Mouse (Mus musculus): ENCODE data around the gene Hoxa6. TPM values are rescaled to one million over a fixed set of nuclear protein-coding genes. Genes with fewer than 3 reads are reported as not detected.

Gene Hoxa6
- polyA plus RNA-seq, 1 experiment from 2014 or later = not detected

DNA sequence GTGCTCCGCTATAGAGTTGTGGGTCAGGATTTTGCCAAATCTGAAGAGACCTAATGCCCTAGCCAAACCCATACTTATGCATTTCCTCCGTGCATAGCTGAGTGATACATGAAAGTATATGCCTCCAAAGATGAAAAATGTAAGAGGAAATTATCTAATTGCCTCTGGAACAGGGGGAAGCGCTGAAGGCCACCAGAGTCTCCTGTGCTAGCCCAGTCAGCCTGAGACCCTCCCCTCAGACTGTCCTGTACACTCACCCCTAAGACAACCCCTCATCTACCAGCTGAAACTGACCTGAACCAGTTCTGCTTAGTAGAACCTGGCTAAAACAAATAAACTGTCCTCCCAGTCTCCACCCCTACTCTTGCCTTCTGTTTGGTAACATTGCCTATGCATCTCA, 27.8 kb downstream of the Hoxa6 start:
- no peak overlapping the region for H3K27ac ChIP-seq
- H3K9me3 ChIP-seq = no peaks in the 10 kb centered on the region
- H3K4me1 ChIP-seq = peaks cover 3% of the 10 kb centered on the region
- 2% methylated on average over 3 of the region's 3 CpGs for WGBS
- H3K27me3 ChIP-seq = peaks cover 100% of the 10 kb centered on the region
- H3K4me3 ChIP-seq (replicated peaks) = no peak overlapping the region
- no peaks in the 10 kb centered on the region for H3K36me3 ChIP-seq (replicated peaks)
- no peak overlapping the region for H3K9ac ChIP-seq
- no peak for ATAC-seq (ENCODE audit: low FRiP score)
- H3K4me2 ChIP-seq = no peak overlapping the region

DNA sequence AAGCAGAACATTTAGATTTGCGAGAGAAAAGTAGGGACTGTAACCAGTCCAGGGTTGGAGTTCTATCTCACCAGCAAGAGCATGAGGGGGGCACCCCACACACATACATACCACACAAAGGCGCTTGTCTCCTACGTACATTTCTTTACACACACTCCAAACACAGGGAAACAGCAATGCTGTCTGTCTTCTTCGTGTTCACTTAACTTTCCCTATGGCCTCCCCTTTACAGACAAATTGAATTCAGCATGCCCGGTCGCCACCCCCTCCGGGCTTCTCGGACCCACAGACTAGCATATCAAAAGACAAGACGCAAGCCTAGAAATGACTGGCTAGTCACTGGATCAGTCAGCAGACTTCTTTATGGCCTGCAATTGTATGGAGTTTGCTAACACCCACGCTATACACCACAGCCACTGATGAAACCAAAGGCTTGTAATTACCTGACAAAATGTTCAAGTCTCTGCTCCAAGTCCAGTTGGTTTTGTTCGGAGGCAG, 28.3 kb downstream of the Hoxa6 start:
- Histone ChIP-seq H3K4me2 (no peak overlapping the region), H3K27ac (no peak overlapping the region), H3K27me3 (peaks cover 100% of the 10 kb centered on the region), H3K9ac (no peak overlapping the region), H3K4me3 (replicated peaks) (no peak overlapping the region), H3K36me3 (replicated peaks) (no peaks in the 10 kb centered on the region), H3K9me3 (no peaks in the 10 kb centered on the region), H3K4me1 (peaks cover 6% of the 10 kb centered on the region)
- no peak for ATAC-seq (ENCODE audit: low FRiP score)
- WGBS = under 1% methylated on average over 11 of the region's 11 CpGs

DNA sequence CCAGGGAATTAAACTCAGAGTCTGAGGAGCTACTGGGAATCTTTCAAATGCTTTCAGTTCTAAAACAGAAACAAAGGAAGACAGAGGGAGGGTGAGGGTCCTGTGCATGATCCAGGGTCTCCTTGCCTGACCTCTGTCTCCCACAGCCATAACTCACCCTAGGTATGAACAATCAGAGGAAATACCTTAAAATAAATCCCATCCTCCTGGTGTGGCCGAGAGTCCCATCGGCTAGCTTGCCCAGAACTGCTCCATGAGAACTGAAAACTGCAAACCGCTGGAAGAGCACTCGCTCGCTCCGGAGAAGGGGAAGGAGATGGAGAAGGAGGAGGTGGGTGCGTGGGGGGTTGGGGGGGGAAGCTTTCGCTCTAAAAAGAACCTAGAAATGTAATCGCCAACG, 28.8 kb downstream of the Hoxa6 start:
- Histone ChIP-seq H3K9me3 (no peaks in the 10 kb centered on the region), H3K27me3 (peaks cover 100% of the 10 kb centered on the region), H3K9ac (no peak overlapping the region), H3K27ac (no peak overlapping the region), H3K36me3 (replicated peaks) (no peaks in the 10 kb centered on the region), H3K4me2 (no peak overlapping the region), H3K4me1 (peaks cover 6% of the 10 kb centered on the region), H3K4me3 (replicated peaks) (no peak overlapping the region)
- ATAC-seq (ENCODE audit: low FRiP score) = no peak
- WGBS = 2% methylated on average over 10 of the region's 10 CpGs

DNA sequence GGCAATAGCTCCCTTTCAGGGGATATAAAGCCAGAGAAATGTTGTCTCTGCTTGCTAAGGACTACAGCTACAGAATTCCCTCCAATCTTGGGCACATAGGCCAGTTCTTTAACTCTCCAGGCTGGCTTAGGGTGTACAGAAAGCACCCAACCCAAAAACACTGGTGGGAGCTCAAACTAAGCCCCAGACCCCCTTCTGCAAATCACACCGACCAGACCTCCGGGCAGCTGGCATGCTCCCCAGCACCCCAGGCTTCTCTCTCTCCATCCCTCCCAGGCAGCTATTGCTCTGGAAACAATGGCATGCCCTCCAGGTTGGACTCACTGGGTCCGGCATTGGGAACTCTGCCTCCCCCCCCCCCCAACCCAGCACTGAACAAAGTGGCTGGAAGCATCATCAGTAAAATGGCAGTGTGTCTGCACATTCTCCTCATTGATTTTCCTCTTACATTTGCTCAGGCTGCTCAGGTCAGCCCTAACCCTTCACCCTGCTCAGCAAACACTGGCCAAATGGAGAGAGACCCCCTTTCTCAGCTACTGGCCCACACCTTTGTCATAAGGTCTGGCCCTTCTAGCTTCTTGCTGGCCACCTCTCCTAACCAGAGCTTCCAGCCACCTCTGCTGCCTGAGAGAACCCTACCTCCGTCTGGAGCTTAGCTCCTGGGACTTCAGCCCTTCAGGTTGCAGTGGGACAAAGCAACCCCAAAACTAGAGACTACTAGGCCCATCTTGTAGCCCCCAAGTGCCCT, 29.4 kb downstream of the Hoxa6 start:
- Histone ChIP-seq H3K27ac (no peak overlapping the region), H3K27me3 (peaks cover 98% of the 10 kb centered on the region), H3K4me2 (no peak overlapping the region), H3K4me1 (peaks cover 6% of the 10 kb centered on the region), H3K4me3 (replicated peaks) (no peak overlapping the region), H3K36me3 (replicated peaks) (no peaks in the 10 kb centered on the region), H3K9ac (no peak overlapping the region), H3K9me3 (no peaks in the 10 kb centered on the region)
- no peak for ATAC-seq (ENCODE audit: low FRiP score)
- WGBS = 0% methylated on average over 4 of the region's 4 CpGs

DNA sequence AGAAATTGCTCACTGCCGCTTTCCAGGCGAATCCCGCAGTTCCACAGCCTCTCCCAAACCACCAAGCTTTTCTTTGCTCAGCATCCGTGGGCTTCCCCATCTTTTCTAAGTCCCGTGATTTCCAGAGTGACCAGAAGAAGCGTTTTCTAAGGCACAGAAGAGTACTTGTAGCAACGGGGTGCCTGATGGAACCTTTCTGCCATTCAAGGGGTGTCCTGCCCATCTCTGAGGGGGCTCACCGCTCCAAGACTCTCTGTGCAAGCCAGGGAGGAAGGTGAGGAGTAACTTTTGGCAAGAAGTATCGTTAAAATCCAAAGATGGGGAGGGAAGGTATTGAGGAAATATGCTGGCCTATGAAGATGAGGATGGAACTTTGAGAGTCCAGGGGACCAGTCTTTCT, 30.7 kb downstream of the Hoxa6 start:
- no peaks in the 10 kb centered on the region for H3K9me3 ChIP-seq
- no peak overlapping the region for H3K27ac ChIP-seq
- H3K4me1 ChIP-seq = peaks cover 6% of the 10 kb centered on the region
- 2% methylated on average over 9 of the region's 9 CpGs for WGBS
- no peak overlapping the region for H3K4me2 ChIP-seq
- no peak overlapping the region for H3K9ac ChIP-seq
- H3K4me3 ChIP-seq (replicated peaks) = no peak overlapping the region
- H3K36me3 ChIP-seq (replicated peaks) = no peaks in the 10 kb centered on the region
- ATAC-seq (ENCODE audit: low FRiP score) = no peak
- H3K27me3 ChIP-seq = peaks cover 97% of the 10 kb centered on the region

DNA sequence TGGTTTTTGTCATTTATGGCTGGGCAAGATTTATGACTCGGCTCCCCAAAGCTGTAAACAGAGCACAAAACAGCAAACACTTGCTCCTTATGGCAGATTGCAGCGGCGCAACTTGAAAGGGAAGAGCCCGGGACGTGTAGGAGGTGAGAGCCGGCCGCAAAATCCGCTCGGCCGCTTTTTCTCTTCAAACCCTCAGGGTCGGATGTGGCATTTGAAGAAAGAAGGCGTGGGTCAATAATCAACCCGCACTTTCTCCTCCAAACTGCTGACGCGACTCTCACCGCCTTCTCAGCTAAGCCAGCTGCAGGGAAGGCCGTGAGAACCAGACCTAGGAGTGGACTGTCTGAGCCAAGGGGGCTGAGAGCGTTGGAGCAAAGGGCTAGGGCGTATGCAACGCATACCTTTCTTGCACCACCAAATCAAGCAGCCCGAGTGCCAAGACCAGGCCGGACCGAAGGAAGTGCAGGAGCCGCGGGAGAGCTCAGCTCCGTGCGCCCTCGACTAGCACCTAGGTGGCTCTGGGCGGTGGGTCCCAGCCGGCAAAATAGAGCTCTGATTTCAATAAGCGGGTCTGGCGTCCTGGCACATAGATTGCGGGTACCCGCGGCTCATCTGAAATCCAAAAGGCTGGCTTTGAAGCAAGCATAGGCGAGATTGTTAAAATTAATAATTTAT, 31.3 kb downstream of the Hoxa6 start, which contains the start of gene 5730596B20Rik:
5730596B20Rik (plus strand) TSS at position 438 of the 675 bp plus-strand sequence.
- WGBS = under 1% methylated on average over 36 of the region's 36 CpGs
- Histone ChIP-seq H3K4me2 (no peak within 1 kb of the TSS), H3K27me3 (peaks cover 97% of the 10 kb centered on the region), H3K9ac (no peak within 1 kb of the TSS), H3K9me3 (no peaks in the 10 kb centered on the region), H3K4me1 (peaks cover 12% of the 10 kb centered on the region), H3K27ac (no peak within 1 kb of the TSS), H3K36me3 (replicated peaks) (no peaks in the 10 kb centered on the region), H3K4me3 (replicated peaks) (no peak within 1 kb of the TSS)
- no peak for ATAC-seq (ENCODE audit: low FRiP score)

DNA sequence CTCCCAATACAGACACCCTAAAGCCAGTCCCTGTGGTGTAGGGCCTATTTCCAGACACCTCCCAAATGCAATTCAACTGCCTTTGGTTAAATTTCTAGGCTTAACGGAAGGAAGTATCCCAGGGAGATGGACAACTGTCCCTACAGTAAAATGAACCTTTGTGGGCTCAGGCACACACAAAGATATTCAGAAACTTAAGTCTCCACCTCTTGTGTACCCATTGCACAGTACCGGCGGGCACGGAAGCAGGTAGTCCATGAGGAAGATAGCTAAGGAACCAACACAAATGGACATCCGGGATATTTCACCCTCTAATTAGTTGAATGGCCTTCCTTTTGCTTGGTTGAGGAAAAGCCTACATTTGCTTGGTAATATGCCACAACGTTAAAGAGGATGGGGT, 32.1 kb downstream of the Hoxa6 start:
- Histone ChIP-seq H3K4me2 (no peak overlapping the region), H3K27me3 (peaks cover 97% of the 10 kb centered on the region), H3K4me3 (replicated peaks) (no peak overlapping the region), H3K36me3 (replicated peaks) (no peaks in the 10 kb centered on the region), H3K27ac (no peak overlapping the region), H3K9me3 (no peaks in the 10 kb centered on the region), H3K9ac (no peak overlapping the region), H3K4me1 (peaks cover 13% of the 10 kb centered on the region)
- ATAC-seq (ENCODE audit: low FRiP score) = no peak
- WGBS = 3% methylated on average over 6 of the region's 6 CpGs

DNA sequence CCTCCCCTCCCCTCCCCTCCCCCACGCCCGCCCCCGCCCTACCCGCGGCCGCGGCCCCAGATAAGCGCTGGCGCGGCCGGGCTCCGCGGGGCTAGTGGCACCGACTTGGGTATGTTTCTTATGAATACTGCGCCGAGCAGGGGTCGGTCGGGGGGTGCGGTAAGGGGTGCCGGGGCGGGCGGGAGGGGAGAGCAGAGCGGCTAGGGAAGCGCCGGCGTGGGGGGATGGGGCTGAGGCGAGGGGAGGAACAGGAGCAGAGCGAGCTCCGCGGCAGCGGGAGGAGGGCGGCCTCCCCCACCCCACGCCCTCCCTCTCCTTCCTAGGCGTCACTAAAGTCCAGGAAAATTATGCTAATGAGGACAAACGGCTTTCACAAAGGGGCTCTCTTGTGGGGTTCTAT, 32.7 kb downstream of the Hoxa6 start:
- Histone ChIP-seq H3K9me3 (no peaks in the 10 kb centered on the region), H3K4me1 (peaks cover 13% of the 10 kb centered on the region), H3K4me3 (replicated peaks) (peak overlapping the region; percentile 15), H3K36me3 (replicated peaks) (no peaks in the 10 kb centered on the region), H3K9ac (no peak overlapping the region), H3K27ac (no peak overlapping the region), H3K27me3 (peaks cover 97% of the 10 kb centered on the region), H3K4me2 (no peak overlapping the region)
- WGBS = 1% methylated on average over 23 of the region's 35 CpGs
- ATAC-seq (ENCODE audit: low FRiP score) = no peak

DNA sequence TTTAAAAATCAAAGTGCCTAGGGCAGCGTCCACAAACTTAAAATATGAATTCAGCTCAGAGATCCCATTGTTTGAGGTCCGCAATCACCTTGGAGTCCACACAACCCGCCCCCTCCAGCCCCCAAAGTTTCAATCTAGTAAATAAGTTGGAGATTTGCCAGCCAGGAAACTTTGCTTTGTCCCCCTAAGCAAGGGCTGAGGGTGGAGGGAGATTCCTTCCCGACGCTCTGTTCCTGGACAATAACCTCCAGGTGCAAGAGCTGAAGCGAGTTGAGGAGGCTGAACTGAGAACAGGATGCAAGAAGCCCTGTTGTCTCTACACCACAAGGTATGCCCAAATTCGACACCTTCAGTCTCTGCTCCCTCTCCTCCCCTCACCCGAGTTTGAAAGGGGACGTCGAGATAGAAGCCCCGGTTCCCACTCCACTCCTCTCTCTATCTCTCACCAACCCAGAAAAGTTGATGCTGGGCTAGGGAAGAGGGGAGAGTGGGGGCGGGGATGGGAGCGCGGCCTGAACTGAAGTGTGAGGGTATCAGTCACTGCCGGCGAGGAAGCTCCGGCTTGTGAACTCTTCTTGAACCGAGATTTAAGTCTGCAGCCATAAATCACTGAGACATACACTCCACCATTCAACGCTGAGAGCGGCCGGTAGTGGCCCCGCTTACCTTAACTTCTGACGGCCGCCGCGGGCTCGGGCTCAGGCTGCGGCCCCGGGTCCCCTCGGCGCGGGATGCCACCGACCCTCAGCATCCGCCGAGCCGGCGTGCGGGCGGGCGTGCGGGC, 33.4 kb downstream of the Hoxa6 start:
- no peak overlapping the region for H3K9ac ChIP-seq
- peaks cover 97% of the 10 kb centered on the region for H3K27me3 ChIP-seq
- peaks cover 13% of the 10 kb centered on the region for H3K4me1 ChIP-seq
- no peak for ATAC-seq (ENCODE audit: low FRiP score)
- H3K4me3 ChIP-seq (replicated peaks) = peak overlapping the region; percentile 15
- WGBS = under 1% methylated on average over 40 of the region's 41 CpGs
- H3K36me3 ChIP-seq (replicated peaks) = no peaks in the 10 kb centered on the region
- no peak overlapping the region for H3K27ac ChIP-seq
- no peak overlapping the region for H3K4me2 ChIP-seq
- H3K9me3 ChIP-seq = no peaks in the 10 kb centered on the region

DNA sequence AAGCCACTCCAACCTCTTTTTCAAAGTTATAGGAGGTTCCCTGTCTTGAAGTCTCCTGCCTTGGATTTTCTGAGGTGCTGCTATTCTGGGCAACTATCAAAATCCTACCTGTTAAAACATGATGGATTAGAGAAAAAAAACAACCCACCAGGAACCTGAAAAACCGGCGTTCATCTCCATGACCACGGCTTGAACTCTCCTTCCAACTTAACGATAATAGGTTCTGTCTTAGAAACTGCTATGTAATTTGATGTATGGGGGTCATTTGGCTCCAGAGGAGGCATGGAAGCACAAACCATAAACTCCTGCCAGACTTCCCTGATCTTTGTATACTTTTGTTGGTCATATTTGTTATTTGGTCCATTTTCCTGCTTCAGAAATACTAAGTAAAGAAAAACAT, 34.9 kb downstream of the Hoxa6 start:
- Histone ChIP-seq H3K27me3 (peaks cover 94% of the 10 kb centered on the region), H3K9me3 (no peaks in the 10 kb centered on the region), H3K36me3 (replicated peaks) (no peaks in the 10 kb centered on the region), H3K4me1 (peaks cover 13% of the 10 kb centered on the region), H3K4me2 (no peak overlapping the region), H3K4me3 (replicated peaks) (no peak overlapping the region), H3K27ac (no peak overlapping the region), H3K9ac (no peak overlapping the region)
- WGBS = 5% methylated on average over 4 of the region's 4 CpGs
- no peak for ATAC-seq (ENCODE audit: low FRiP score)

DNA sequence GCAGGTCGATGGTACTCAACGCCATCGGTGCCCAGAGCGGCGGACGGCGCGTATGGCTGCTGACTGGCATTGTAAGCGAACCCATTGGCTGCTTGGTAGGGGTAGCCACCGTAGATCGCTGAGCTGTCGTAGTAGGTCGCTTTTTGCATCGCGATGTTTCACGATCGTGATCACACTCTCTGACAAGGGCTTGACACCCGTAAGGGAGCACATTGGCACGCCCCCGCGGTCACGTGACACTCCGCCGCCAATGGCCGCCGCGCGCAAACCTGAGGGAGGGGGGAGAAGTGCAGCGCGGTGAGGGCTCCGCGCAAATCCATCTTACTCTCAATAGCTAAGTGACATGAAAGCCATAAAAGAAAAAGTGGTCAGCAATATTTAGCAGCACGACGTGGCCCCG, 36.0 kb downstream of the Hoxa6 start:
- no peak overlapping the region for H3K9ac ChIP-seq
- peak overlapping the region; percentile 39 for H3K4me2 ChIP-seq
- peak overlapping the region; percentile 24 for H3K4me3 ChIP-seq (replicated peaks)
- H3K27ac ChIP-seq = no peak overlapping the region
- H3K27me3 ChIP-seq = peaks cover 94% of the 10 kb centered on the region
- no peaks in the 10 kb centered on the region for H3K9me3 ChIP-seq
- H3K4me1 ChIP-seq = peaks cover 13% of the 10 kb centered on the region
- H3K36me3 ChIP-seq (replicated peaks) = no peaks in the 10 kb centered on the region
- ATAC-seq (ENCODE audit: low FRiP score) = no peak
- WGBS = under 1% methylated on average over 35 of the region's 35 CpGs

DNA sequence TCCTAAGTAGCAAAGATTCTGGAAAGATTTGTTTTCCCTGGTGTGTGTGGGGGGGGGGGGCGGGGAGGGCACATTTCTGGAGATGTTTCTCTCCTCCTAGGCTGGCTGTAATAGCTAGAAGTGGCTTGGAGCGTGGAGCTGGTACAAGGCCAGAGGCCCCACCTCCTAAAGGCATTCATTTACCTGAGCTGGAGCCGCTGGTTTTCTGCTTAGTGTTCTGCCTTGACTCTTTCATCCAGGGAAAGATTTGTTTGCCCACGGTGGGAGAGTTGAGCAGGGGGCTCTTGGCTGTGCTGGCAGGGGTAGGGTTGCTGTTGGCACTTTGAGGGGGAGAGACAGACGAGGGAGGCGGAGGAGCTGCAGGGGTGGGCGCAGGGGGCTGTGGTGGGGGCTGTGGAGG, 36.6 kb downstream of the Hoxa6 start:
- H3K9me3 ChIP-seq = no peaks in the 10 kb centered on the region
- WGBS = 6% methylated on average over 7 of the region's 7 CpGs
- H3K36me3 ChIP-seq (replicated peaks) = no peaks in the 10 kb centered on the region
- peak overlapping the region; percentile 39; the same call in 1 of the 2 replicates for H3K4me2 ChIP-seq
- H3K27ac ChIP-seq = no peak overlapping the region
- H3K9ac ChIP-seq = no peak overlapping the region
- no peak for ATAC-seq (ENCODE audit: low FRiP score)
- H3K4me1 ChIP-seq = peaks cover 13% of the 10 kb centered on the region
- 0 out of 2 replicates have a peak overlapping the region, but pooled peaks have one; percentile 24 for H3K4me3 ChIP-seq (replicated peaks)
- peaks cover 94% of the 10 kb centered on the region for H3K27me3 ChIP-seq
